Mouse (Mus musculus) liver, embryonic 13.5 days (tissue): ENCODE measurements around the gene Dstyk. TPM values are rescaled to one million over a fixed set of nuclear protein-coding genes. Genes with fewer than 3 reads are reported as not detected.

ENCODE experiments used
- ATAC-seq: fragments of 200-750 bp; cut with Nextera tagmentation; 2 replicates; pipeline ENCODE4 v1.8.0; 2017; ENCODE audit warnings: low read depth, mild to moderate bottlenecking, moderate number of reproducible peaks, moderate library complexity
- DNase-seq: peaks from one replicate; pipeline ENCODE4 v3.0.0; 2022
- H3K27ac ChIP-seq: fragments of 300-500 bp; sonication (generic); 2 replicates; pipeline ENCODE4 v1.5.1; 2015; ENCODE audit warnings: moderate library complexity, mild to moderate bottlenecking, inconsistent platforms
- H3K27me3 ChIP-seq: fragments of 300-500 bp; sonication (generic); 2 replicates; pipeline ENCODE4 v1.6.1; 2015; ENCODE audit warnings: mild to moderate bottlenecking, inconsistent platforms
- H3K36me3 ChIP-seq: fragments of 300-500 bp; sonication (generic); 2 replicates; pipeline ENCODE4 v1.6.1; 2015; ENCODE audit warnings: mild to moderate bottlenecking, inconsistent platforms
- H3K4me1 ChIP-seq: fragments of 300-500 bp; sonication (generic); replicated peaks from 2 replicates; pipeline ENCODE4 v1.6.1; 2015; ENCODE audit warnings: inconsistent platforms
- H3K4me2 ChIP-seq: fragments of 300-500 bp; sonication (generic); 2 replicates; pipeline ENCODE4 v1.6.1; 2015; ENCODE audit warnings: inconsistent platforms, mild to moderate bottlenecking, moderate library complexity
- H3K4me3 ChIP-seq: fragments of 300-500 bp; sonication (generic); replicated peaks from 2 replicates; pipeline ENCODE4 v1.5.1; 2015; ENCODE audit warnings: mild to moderate bottlenecking, inconsistent platforms
- H3K9ac ChIP-seq: fragments of 300-500 bp; sonication (generic); 2 replicates; pipeline ENCODE4 v1.6.1; 2015; ENCODE audit warnings: mild to moderate bottlenecking, inconsistent platforms
- H3K9me3 ChIP-seq: fragments of 300-500 bp; sonication (generic); replicated peaks from 2 replicates; pipeline ENCODE4 v1.6.1; 2016; ENCODE audit warnings: inconsistent platforms
- WGBS: fragments of 180-500 bp; shearing (Covaris S2); methylation state at CpG from one replicate; pipeline ENCODE4 v1.1.7; 2015; ENCODE audit not compliant: insufficient replicate concordance; 5-methylcytosine and 5-hydroxymethylcytosine counted together
- polyA plus RNA-seq: library from polyadenylated mRNA; unstranded; fragments of >200 nt; fragmentation: Nextera tagmentation; extraction: Ambion mirVana; gene quantifications from 2 replicates; pipeline ENCODE4 v1.2.1, GENCODE M21; 2015

Dstyk gene
- polyA plus RNA-seq, 1 experiment from 2014 or later, result 3.7 TPM

- ATAC-seq (no peak), DNase-seq (no peak)
- peak overlapping the region; percentile 83 for H3K4me3 ChIP-seq
- no peaks in the 10 kb centered on the region for H3K36me3 ChIP-seq
- 3% methylated on average over 6 of the region's 6 CpGs for WGBS
- H3K4me2 ChIP-seq, result peak overlapping the region; percentile 84
- peak overlapping the region; percentile 95 for H3K27ac ChIP-seq
- no peaks in the 10 kb centered on the region for H3K9me3 ChIP-seq
- H3K4me1 ChIP-seq, result peaks cover 47% of the 10 kb centered on the region
- no peaks in the 10 kb centered on the region for H3K27me3 ChIP-seq
- peak overlapping the region; percentile 92 for H3K9ac ChIP-seq
These were observed 438 bp upstream of the Dstyk start for GRCm38 (mm10) chr1:132416943-132417290.

GRCm38 (mm10) chr1:132420206-132420605, 2.9 kb downstream of the Dstyk start:
- H3K9ac ChIP-seq, result no peak overlapping the region; the same call in 1 of the 2 replicates
- ATAC-seq, result no peak
- H3K27ac ChIP-seq, result no peak overlapping the region
- WGBS, result 66% methylated on average over 2 of the region's 2 CpGs
- H3K9me3 ChIP-seq, result no peaks in the 10 kb centered on the region
- H3K4me3 ChIP-seq, result no peak overlapping the region
- no peaks in the 10 kb centered on the region for H3K27me3 ChIP-seq
- DNase-seq, result no peak
- H3K36me3 ChIP-seq, result peaks cover 7% of the 10 kb centered on the region; the same call in 1 of the 2 replicates
- no peak overlapping the region for H3K4me2 ChIP-seq
- peaks cover 47% of the 10 kb centered on the region for H3K4me1 ChIP-seq

- Histone ChIP-seq H3K36me3 (peaks cover 7% of the 10 kb centered on the region; the same call in 1 of the 2 replicates), H3K4me2 (no peak overlapping the region), H3K4me3 (no peak overlapping the region), H3K9me3 (no peaks in the 10 kb centered on the region), H3K9ac (no peak overlapping the region), H3K27ac (no peak overlapping the region), H3K4me1 (peaks cover 42% of the 10 kb centered on the region), H3K27me3 (no peaks in the 10 kb centered on the region)
- ATAC-seq (no peak), DNase-seq (no peak)
- 66% methylated on average over 7 of the region's 7 CpGs for WGBS
These were observed 3.3 kb downstream of the Dstyk start for GRCm38 (mm10) chr1:132420662-132421061.

GRCm38 (mm10) chr1:132422912-132423696, 5.7 kb downstream of the Dstyk start:
- Histone ChIP-seq H3K9me3 (no peaks in the 10 kb centered on the region), H3K27me3 (no peaks in the 10 kb centered on the region), H3K4me2 (no peak overlapping the region), H3K36me3 (peaks cover 7% of the 10 kb centered on the region; the same call in 1 of the 2 replicates), H3K27ac (no peak overlapping the region), H3K4me3 (no peak overlapping the region), H3K4me1 (peaks cover 30% of the 10 kb centered on the region), H3K9ac (no peak overlapping the region)
- DNase-seq, result no peak
- no peak for ATAC-seq
- 80% methylated on average over 5 of the region's 5 CpGs for WGBS

GRCm38 (mm10) chr1:132425600-132425999, 8.2 kb downstream of the Dstyk start:
- Histone ChIP-seq H3K9me3 (no peaks in the 10 kb centered on the region), H3K9ac (no peak overlapping the region), H3K4me1 (peaks cover 6% of the 10 kb centered on the region), H3K36me3 (peaks cover 7% of the 10 kb centered on the region; the same call in 1 of the 2 replicates), H3K27me3 (no peaks in the 10 kb centered on the region), H3K27ac (no peak overlapping the region), H3K4me3 (no peak overlapping the region), H3K4me2 (no peak overlapping the region)
- no peak for ATAC-seq
- DNase-seq, result no peak

- no peak overlapping the region for H3K4me2 ChIP-seq
- no peaks in the 10 kb centered on the region for H3K27me3 ChIP-seq
- H3K4me3 ChIP-seq, result no peak overlapping the region
- 0 out of 2 replicates have a peak, but pooled peaks cover 4% of the 10 kb centered on the region for H3K4me1 ChIP-seq
- H3K27ac ChIP-seq, result no peak overlapping the region
- no peak overlapping the region for H3K9ac ChIP-seq
- 82% methylated on average over 3 of the region's 3 CpGs for WGBS
- peaks cover 8% of the 10 kb centered on the region for H3K36me3 ChIP-seq
- ATAC-seq (no peak), DNase-seq (no peak)
- H3K9me3 ChIP-seq, result no peaks in the 10 kb centered on the region
These were observed 13.5 kb downstream of the Dstyk start for GRCm38 (mm10) chr1:132430818-132431217.

- H3K4me2 ChIP-seq, result no peak overlapping the region
- H3K4me1 ChIP-seq, result 0 out of 2 replicates have a peak, but pooled peaks cover 4% of the 10 kb centered on the region
- H3K27me3 ChIP-seq, result no peaks in the 10 kb centered on the region
- H3K9ac ChIP-seq, result no peak overlapping the region
- WGBS, result 71% methylated on average over 9 of the region's 9 CpGs
- no peak overlapping the region for H3K4me3 ChIP-seq
- ATAC-seq (no peak), DNase-seq (no peak)
- no peak overlapping the region for H3K27ac ChIP-seq
- H3K36me3 ChIP-seq, result peaks cover 9% of the 10 kb centered on the region
- H3K9me3 ChIP-seq, result no peaks in the 10 kb centered on the region
These were observed 14.4 kb downstream of the Dstyk start for GRCm38 (mm10) chr1:132431716-132432115.

GRCm38 (mm10) chr1:132433349-132433748, 16.0 kb downstream of the Dstyk start:
- Histone ChIP-seq H3K4me1 (0 out of 2 replicates have a peak, but pooled peaks cover 4% of the 10 kb centered on the region), H3K27me3 (no peaks in the 10 kb centered on the region), H3K27ac (no peak overlapping the region), H3K9ac (no peak overlapping the region), H3K4me3 (no peak overlapping the region), H3K36me3 (peaks cover 9% of the 10 kb centered on the region), H3K9me3 (no peaks in the 10 kb centered on the region), H3K4me2 (no peak overlapping the region)
- DNase-seq (no peak), ATAC-seq (no peak)
- 84% methylated on average over 5 of the region's 5 CpGs for WGBS

GRCm38 (mm10) chr1:132434032-132434431, 16.7 kb downstream of the Dstyk start:
- 91% methylated on average over 12 of the region's 12 CpGs for WGBS
- Histone ChIP-seq H3K4me2 (no peak overlapping the region), H3K9ac (no peak overlapping the region), H3K27ac (no peak overlapping the region), H3K27me3 (no peaks in the 10 kb centered on the region), H3K4me3 (no peak overlapping the region), H3K9me3 (no peaks in the 10 kb centered on the region), H3K36me3 (peaks cover 9% of the 10 kb centered on the region), H3K4me1 (0 out of 2 replicates have a peak, but pooled peaks cover 4% of the 10 kb centered on the region)
- DNase-seq (no peak), ATAC-seq (no peak)

GRCm38 (mm10) chr1:132436320-132436958, 19.1 kb downstream of the Dstyk start:
- Histone ChIP-seq H3K36me3 (peaks cover 27% of the 10 kb centered on the region), H3K9ac (no peak overlapping the region), H3K27ac (no peak overlapping the region), H3K27me3 (no peaks in the 10 kb centered on the region), H3K4me3 (no peak overlapping the region), H3K9me3 (no peaks in the 10 kb centered on the region), H3K4me2 (no peak overlapping the region), H3K4me1 (0 out of 2 replicates have a peak, but pooled peaks cover 4% of the 10 kb centered on the region)
- ATAC-seq (no peak), DNase-seq (no peak)
- WGBS, result 65% methylated on average over 4 of the region's 4 CpGs

GRCm38 (mm10) chr1:132436960-132437359, 19.6 kb downstream of the Dstyk start:
- DNase-seq, result no peak

More at GRCm38 (mm10) chr1:132436960-132437359, 19.6 kb downstream of the Dstyk start:
- no peaks in the 10 kb centered on the region for H3K27me3 ChIP-seq
- no peak overlapping the region for H3K4me2 ChIP-seq
- WGBS, result 63% methylated on average over 1 of the region's 1 CpGs
- H3K27ac ChIP-seq, result no peak overlapping the region
- no peaks in the 10 kb centered on the region for H3K9me3 ChIP-seq
- no peak overlapping the region for H3K9ac ChIP-seq
- ATAC-seq, result no peak
- H3K36me3 ChIP-seq, result peaks cover 32% of the 10 kb centered on the region
- no peak overlapping the region for H3K4me3 ChIP-seq
- H3K4me1 ChIP-seq, result no peaks in the 10 kb centered on the region
